Mouse (Mus musculus) heart, adult 8-10 months (tissue): Measurements from ENCODE around the gene Htr1d. TPM values are rescaled to one million over a fixed set of nuclear protein-coding genes. Genes with fewer than 3 reads are reported as not detected.

ENCODE experiments used
- total RNA-seq, 4 experiments: library from RNA; stranded (reverse); gene quantifications; 2 replicates each; pipeline ENCODE4 v1.2.4; 2022

Htr1d gene
- total RNA-seq, 4 experiments from 2014 or later, result not detected

Other genes starting within 250 kb of the Htr1d start
- 10 to 100 TPM in 1 of 4 experiments, 1 to 10 TPM in 3; 6.8 to 12.6 (median 9.1) TPM for gene Asap3, start 217.2 kb upstream of the Htr1d start, total RNA-seq
- gene Tcea3, start 175.8 kb upstream of the Htr1d start, total RNA-seq, result 100 to 1,000 TPM; 142 to 162 (median 148) TPM
- 10 to 100 TPM; 31.3 to 46.4 (median 39.0) TPM for gene Zfp46, start 138.8 kb upstream of the Htr1d start, total RNA-seq
- 10 to 100 TPM; 34.6 to 47.6 (median 41.4) TPM for gene Hnrnpr, start 112.6 kb upstream of the Htr1d start, total RNA-seq
- under 1 TPM in 3 of 4 experiments, not detected in 1; 0.24 to 0.60 (median 0.41) TPM for gene 6030445D17Rik, start 38.7 kb downstream of the Htr1d start, total RNA-seq
- 10 to 100 TPM; 28.3 to 48.0 (median 38.1) TPM for gene Luzp1, start 46.2 kb downstream of the Htr1d start, total RNA-seq
- gene Kdm1a, start 179.2 kb downstream of the Htr1d start, total RNA-seq, result 10 to 100 TPM; 24.3 to 27.0 (median 26.4) TPM
- gene Tex46, start 186.9 kb downstream of the Htr1d start, total RNA-seq, result not detected
- under 1 TPM in 1 of 4 experiments, not detected in 3; 0.09 TPM for gene Lactbl1, start 199.1 kb downstream of the Htr1d start, total RNA-seq